Mouse (Mus musculus) heart, embryonic 16.5 days (tissue): ENCODE data around the gene Ptprm. TPM values are rescaled to one million over a fixed set of nuclear protein-coding genes. Genes with fewer than 3 reads are reported as not detected.

ENCODE experiments used
- ATAC-seq: fragments of 200-750 bp; cut with Nextera tagmentation; replicated peaks from 2 replicates; pipeline ENCODE4 v1.8.0; 2017; ENCODE audit warnings: moderate number of reproducible peaks; ENCODE audit not compliant: insufficient read depth, low FRiP score; ENCODE audit errors: extremely low read depth
- H3K27ac ChIP-seq: fragments of 300-500 bp; sonication (generic); 2 replicates; pipeline ENCODE4 v1.5.1; 2014; ENCODE audit warnings: mild to moderate bottlenecking, low read length, control low read depth, moderate library complexity
- H3K27me3 ChIP-seq: fragments of 300-500 bp; sonication (generic); 2 replicates; pipeline ENCODE4 v1.6.1; 2014; ENCODE audit warnings: low read length, mixed read lengths; ENCODE audit not compliant: control insufficient read depth, insufficient read depth
- H3K36me3 ChIP-seq: fragments of 300-500 bp; sonication (generic); 2 replicates; pipeline ENCODE4 v1.6.1; 2014; ENCODE audit not compliant: control insufficient read depth, insufficient read depth
- H3K4me1 ChIP-seq: fragments of 300-500 bp; sonication (generic); 2 replicates; pipeline ENCODE4 v1.6.1; 2014; ENCODE audit warnings: low read length, mixed read lengths; ENCODE audit not compliant: control insufficient read depth, insufficient read depth
- H3K4me2 ChIP-seq: fragments of 300-500 bp; sonication (generic); 2 replicates; pipeline ENCODE4 v1.6.1; 2014; ENCODE audit warnings: low read depth, mild to moderate bottlenecking, control low read depth, low read length
- H3K4me3 ChIP-seq: fragments of 300-500 bp; sonication (generic); 2 replicates; pipeline ENCODE4 v1.5.1; 2014; ENCODE audit warnings: mild to moderate bottlenecking, control low read depth, low read length
- H3K9ac ChIP-seq: fragments of 300-500 bp; sonication (generic); 2 replicates; pipeline ENCODE4 v1.6.1; 2014; ENCODE audit warnings: low read length, control low read depth
- H3K9me3 ChIP-seq: fragments of 300-500 bp; sonication (generic); replicated peaks from 2 replicates; pipeline ENCODE4 v1.6.1; 2016; ENCODE audit warnings: low read length; ENCODE audit not compliant: control insufficient read depth
- WGBS: fragments of 180-500 bp; shearing (Covaris S2); extraction: QIAGEN DNeasy Blood & Tissue Kit; methylation state at CpG from one replicate; pipeline ENCODE4 v1.1.7; 2014; 5-methylcytosine and 5-hydroxymethylcytosine counted together
- polyA plus RNA-seq: library from polyadenylated mRNA; unstranded; fragments of >200 nt; fragmentation: Nextera tagmentation; extraction: Ambion mirVana; gene quantifications from 2 replicates; pipeline ENCODE4 v1.2.1, GENCODE M21; 2015

Ptprm gene
- polyA plus RNA-seq, 1 experiment from 2014 or later, result 12.8 TPM

- WGBS, result 79% methylated on average over 1 of the region's 1 CpGs
- H3K4me3 ChIP-seq, result no peak overlapping the region
- no peaks in the 10 kb centered on the region for H3K9me3 ChIP-seq
- no peak overlapping the region for H3K4me2 ChIP-seq
- peak overlapping the region; percentile 37 for H3K27ac ChIP-seq
- no peaks in the 10 kb centered on the region for H3K36me3 ChIP-seq
- 0 out of 2 replicates have a peak, but pooled peaks have one; percentile 69 for ATAC-seq
- H3K27me3 ChIP-seq, result no peaks in the 10 kb centered on the region
- H3K4me1 ChIP-seq, result no peaks in the 10 kb centered on the region
- H3K9ac ChIP-seq, result no peak overlapping the region
Measured at GRCm38 (mm10) chr17:66988014-66988413, 366.2 kb downstream of the Ptprm start.

GRCm38 (mm10) chr17:66981649-66982048 lies 372.6 kb downstream of the Ptprm start:
- no peak overlapping the region for H3K9ac ChIP-seq
- H3K4me2 ChIP-seq, result no peak overlapping the region
- 51% methylated on average over 2 of the region's 2 CpGs for WGBS
- no peaks in the 10 kb centered on the region for H3K36me3 ChIP-seq
- no peak overlapping the region for H3K4me3 ChIP-seq
- no peaks in the 10 kb centered on the region for H3K4me1 ChIP-seq
- H3K27me3 ChIP-seq, result no peaks in the 10 kb centered on the region
- H3K9me3 ChIP-seq, result no peaks in the 10 kb centered on the region
- no peak overlapping the region for H3K27ac ChIP-seq
- no peak for ATAC-seq

- Histone ChIP-seq H3K9me3 (no peaks in the 10 kb centered on the region), H3K4me1 (no peaks in the 10 kb centered on the region), H3K27ac (no peak overlapping the region), H3K9ac (no peak overlapping the region), H3K4me2 (no peak overlapping the region), H3K4me3 (no peak overlapping the region), H3K36me3 (no peaks in the 10 kb centered on the region), H3K27me3 (no peaks in the 10 kb centered on the region)
- 60% methylated on average over 5 of the region's 5 CpGs for WGBS
- no peak for ATAC-seq
Measured at GRCm38 (mm10) chr17:66979971-66980370, 374.3 kb downstream of the Ptprm start.

- 61% methylated on average over 5 of the region's 5 CpGs for WGBS
- no peak overlapping the region for H3K9ac ChIP-seq
- no peak overlapping the region for H3K4me2 ChIP-seq
- H3K4me3 ChIP-seq, result no peak overlapping the region
- H3K27ac ChIP-seq, result no peak overlapping the region
- peaks cover 5% of the 10 kb centered on the region; the same call in 1 of the 2 replicates for H3K4me1 ChIP-seq
- no peaks in the 10 kb centered on the region for H3K27me3 ChIP-seq
- no peaks in the 10 kb centered on the region for H3K9me3 ChIP-seq
- no peaks in the 10 kb centered on the region for H3K36me3 ChIP-seq
- ATAC-seq, result no peak
Measured at GRCm38 (mm10) chr17:66976490-66976889, 377.8 kb downstream of the Ptprm start.

- Histone ChIP-seq H3K4me3 (no peak overlapping the region), H3K36me3 (no peaks in the 10 kb centered on the region), H3K4me2 (no peak overlapping the region), H3K9ac (no peak overlapping the region), H3K4me1 (peaks cover 5% of the 10 kb centered on the region; the same call in 1 of the 2 replicates), H3K27me3 (no peaks in the 10 kb centered on the region), H3K27ac (0 out of 2 replicates have a peak overlapping the region, but pooled peaks have one; percentile 23), H3K9me3 (no peaks in the 10 kb centered on the region)
- 35% methylated on average over 3 of the region's 3 CpGs for WGBS
- ATAC-seq, result no peak
Measured at GRCm38 (mm10) chr17:66972976-66973375, 381.3 kb downstream of the Ptprm start.

GRCm38 (mm10) chr17:66960986-66961385 lies 393.3 kb downstream of the Ptprm start:
- Histone ChIP-seq H3K4me2 (no peak overlapping the region), H3K9me3 (no peaks in the 10 kb centered on the region), H3K27me3 (no peaks in the 10 kb centered on the region), H3K4me1 (no peaks in the 10 kb centered on the region), H3K27ac (no peak overlapping the region), H3K4me3 (no peak overlapping the region), H3K9ac (no peak overlapping the region), H3K36me3 (no peaks in the 10 kb centered on the region)
- 55% methylated on average over 5 of the region's 5 CpGs for WGBS
- no peak for ATAC-seq

- ATAC-seq, result no peak
- Histone ChIP-seq H3K4me1 (no peaks in the 10 kb centered on the region), H3K27ac (no peak overlapping the region), H3K4me3 (no peak overlapping the region), H3K4me2 (no peak overlapping the region), H3K9ac (no peak overlapping the region), H3K9me3 (no peaks in the 10 kb centered on the region), H3K36me3 (no peaks in the 10 kb centered on the region), H3K27me3 (no peaks in the 10 kb centered on the region)
- 82% methylated on average over 6 of the region's 6 CpGs for WGBS
Measured at GRCm38 (mm10) chr17:66960557-66960956, 393.7 kb downstream of the Ptprm start.

- 94% methylated on average over 2 of the region's 2 CpGs for WGBS
- no peak for ATAC-seq
- Histone ChIP-seq H3K9me3 (no peaks in the 10 kb centered on the region), H3K4me1 (no peaks in the 10 kb centered on the region), H3K27ac (no peak overlapping the region), H3K9ac (no peak overlapping the region), H3K4me3 (no peak overlapping the region), H3K36me3 (no peaks in the 10 kb centered on the region), H3K4me2 (no peak overlapping the region), H3K27me3 (no peaks in the 10 kb centered on the region)
Measured at GRCm38 (mm10) chr17:66959815-66960214, 394.4 kb downstream of the Ptprm start.

- no peak overlapping the region for H3K4me3 ChIP-seq
- H3K9me3 ChIP-seq, result no peaks in the 10 kb centered on the region
- H3K27me3 ChIP-seq, result no peaks in the 10 kb centered on the region
- no peaks in the 10 kb centered on the region for H3K4me1 ChIP-seq
- no peak overlapping the region for H3K4me2 ChIP-seq
- H3K27ac ChIP-seq, result no peak overlapping the region
- ATAC-seq, result no peak
- WGBS, result 73% methylated on average over 2 of the region's 2 CpGs
- H3K36me3 ChIP-seq, result no peaks in the 10 kb centered on the region
- no peak overlapping the region for H3K9ac ChIP-seq
Measured at GRCm38 (mm10) chr17:66958766-66959165, 395.5 kb downstream of the Ptprm start.
